Mouse (Mus musculus) layer of hippocampus, adult 2 months (tissue): ENCODE data around the gene Pnldc1. TPM values are rescaled to one million over a fixed set of nuclear protein-coding genes. Genes with fewer than 3 reads are reported as not detected.
"Not testable (repeated sequence)": the region's sequence is repeated elsewhere in the genome, so short reads cannot be mapped to it uniquely, and the experiment has no call there.

Experiments
- DNase-seq, 2 experiments: peaks; one replicate each; pipeline ENCODE4 v3.0.0; 2022; ENCODE audit warnings: low spot score in 2 of 2
- H3K27ac ChIP-seq: fragments of 200-600 bp; 2 replicates; pipeline ENCODE4 v1.8.1; 2022
- H3K4me3 ChIP-seq: fragments of 200-600 bp; 2 replicates; pipeline ENCODE4 v1.8.1; 2022; ENCODE audit warnings: mild to moderate bottlenecking
- CTCF ChIP-seq: fragments of 200-600 bp; conservative IDR thresholded peaks from 2 replicates; pipeline ENCODE4 v1.8.1; 2022; ENCODE audit warnings: antibody characterized with exemption, mild to moderate bottlenecking, moderate library complexity
- long read RNA-seq, 2 experiments: library from polyadenylated mRNA; stranded (forward); transcript quantifications; one replicate each; pipeline ENCODE4 v2.0.0; 2021; ENCODE audit warnings: borderline mapping rate in 2 of 2
- total RNA-seq, 2 experiments: library from RNA; stranded (reverse); gene quantifications; 2 replicates each; pipeline ENCODE4 v1.2.3; 2021

The Pnldc1 gene
- total RNA-seq = 1 to 10 TPM; 3.9 to 6.2 TPM
- long read RNA-seq, experiment 1, partial matches to known transcripts = 0 of 2 reads
- long read RNA-seq, experiment 1, other reads (novel, unspliced or antisense) = 2 of 2 reads
- long read RNA-seq, experiment 2, partial matches to known transcripts = 1 of 1 reads
- long read RNA-seq, experiment 2, other reads (novel, unspliced or antisense) = 0 of 1 reads

DNA sequence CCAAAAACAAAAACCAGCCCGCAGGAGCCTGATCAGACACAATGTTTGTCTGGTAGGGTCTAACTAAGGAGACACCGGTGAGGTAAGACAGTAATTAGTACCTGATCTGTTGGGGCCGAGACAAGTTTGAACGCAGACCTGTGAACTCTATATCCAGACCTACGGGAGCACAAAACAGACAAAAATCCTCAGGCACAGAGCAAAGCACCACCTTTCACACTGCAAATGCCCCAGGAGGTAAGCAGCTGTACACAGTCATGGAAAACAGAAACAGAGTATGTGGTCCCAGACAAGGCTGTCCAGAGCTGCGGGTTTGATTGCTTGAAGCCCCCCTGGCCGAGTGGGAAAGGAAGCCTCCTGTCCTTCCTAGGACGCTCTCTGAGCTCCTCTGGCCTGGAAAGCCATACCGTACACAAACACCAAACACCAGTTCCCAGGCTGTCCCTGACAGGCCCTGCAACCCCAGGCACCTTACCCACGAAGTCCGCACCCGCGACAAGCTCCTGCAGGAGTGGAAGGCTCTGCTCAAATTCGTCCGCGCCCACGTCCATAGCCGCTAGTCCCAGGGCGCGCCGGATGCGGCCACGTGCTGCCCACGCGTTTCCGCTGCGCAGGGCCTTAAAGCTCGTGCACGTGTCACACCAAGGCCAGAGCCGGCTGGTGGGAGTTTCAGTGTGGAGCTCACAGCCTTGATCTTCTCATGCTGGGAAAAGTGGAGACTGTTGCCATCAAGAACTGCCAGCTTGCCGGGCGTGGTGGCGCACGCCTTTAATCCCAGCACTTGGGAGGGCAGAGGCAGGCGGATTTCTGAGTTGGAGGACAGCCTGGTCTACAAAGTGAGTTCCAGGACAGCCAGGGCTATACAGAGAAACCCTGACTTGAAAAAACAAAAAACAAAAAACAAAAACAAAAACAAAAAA is at the start of gene Pnldc1:
TSS of gene Pnldc1 (minus strand) at position 870 of the 920 bp plus-strand sequence.
- no peak within 1 kb of the TSS for H3K27ac ChIP-seq
- DNase-seq = no peak
- TF ChIP-seq CTCF = no peak
- no peak within 1 kb of the TSS for H3K4me3 ChIP-seq

DNA sequence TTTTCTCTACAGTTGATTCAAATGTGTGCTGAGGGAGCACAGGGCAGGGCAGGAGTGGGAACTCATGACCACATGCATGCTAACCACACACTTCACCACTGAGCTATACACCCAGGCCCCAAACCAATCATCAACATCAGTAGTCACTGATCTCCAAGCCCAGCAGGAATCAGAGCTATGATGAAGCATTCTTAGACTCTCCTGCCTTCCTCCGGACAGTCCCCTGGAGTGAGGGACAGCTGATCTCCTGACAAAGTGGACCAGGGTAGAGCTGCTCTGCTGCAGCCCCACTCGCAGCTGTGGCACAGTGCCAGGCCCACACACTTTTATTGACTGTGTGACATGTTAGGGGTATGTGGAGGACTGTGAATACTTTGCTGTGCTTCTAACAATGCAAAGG is 49.3 kb upstream of the Pnldc1 start:
- H3K27ac ChIP-seq, DNase-seq, H3K4me3 ChIP-seq: not testable (repeated sequence)

DNA sequence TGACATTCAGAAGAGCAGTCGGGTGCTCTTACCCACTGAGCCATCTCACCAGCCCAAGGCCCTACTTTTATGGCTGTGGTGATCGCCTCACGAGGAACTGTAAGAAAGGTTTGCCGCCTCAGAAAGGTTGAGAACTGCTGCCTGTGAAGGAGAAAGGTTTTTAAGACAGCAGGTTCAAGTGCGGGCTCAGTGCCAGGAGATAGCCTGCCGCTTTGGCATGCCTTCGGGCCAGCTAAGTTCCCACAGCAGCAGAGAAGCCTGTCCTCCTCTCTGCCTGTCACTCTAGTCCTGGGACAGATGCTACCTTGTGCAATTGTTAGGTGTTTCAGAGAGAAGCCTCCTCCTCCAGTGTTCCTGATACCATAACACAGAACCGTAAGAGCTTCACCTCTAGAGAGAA is 46.6 kb upstream of the Pnldc1 start:
- no peak overlapping the region for H3K27ac ChIP-seq
- no peak for TF ChIP-seq CTCF
- no peak for DNase-seq
- no peak overlapping the region for H3K4me3 ChIP-seq

DNA sequence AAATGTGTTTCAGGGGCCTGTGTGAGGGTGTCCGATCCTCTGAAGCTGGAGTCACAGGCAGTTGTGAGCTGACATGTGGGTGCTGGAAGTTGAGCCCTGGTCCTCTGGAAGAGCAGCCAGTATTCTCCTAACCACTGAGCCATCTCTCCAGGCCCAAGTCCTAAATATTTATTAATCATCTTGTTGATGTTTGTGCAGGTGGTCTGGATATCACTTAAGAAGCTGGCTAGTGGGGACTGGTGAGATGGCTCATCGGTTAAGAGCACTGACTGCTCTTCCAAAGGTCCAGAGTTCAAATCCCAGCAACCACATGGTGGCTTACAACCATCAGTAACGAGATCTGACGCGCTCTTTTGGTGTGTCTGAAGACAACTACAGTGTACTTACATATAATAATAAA is 39.6 kb upstream of the Pnldc1 start:
- Histone ChIP-seq H3K27ac (no peak overlapping the region), H3K4me3 (no peak overlapping the region)
- no peak for DNase-seq
- no peak for TF ChIP-seq CTCF

DNA sequence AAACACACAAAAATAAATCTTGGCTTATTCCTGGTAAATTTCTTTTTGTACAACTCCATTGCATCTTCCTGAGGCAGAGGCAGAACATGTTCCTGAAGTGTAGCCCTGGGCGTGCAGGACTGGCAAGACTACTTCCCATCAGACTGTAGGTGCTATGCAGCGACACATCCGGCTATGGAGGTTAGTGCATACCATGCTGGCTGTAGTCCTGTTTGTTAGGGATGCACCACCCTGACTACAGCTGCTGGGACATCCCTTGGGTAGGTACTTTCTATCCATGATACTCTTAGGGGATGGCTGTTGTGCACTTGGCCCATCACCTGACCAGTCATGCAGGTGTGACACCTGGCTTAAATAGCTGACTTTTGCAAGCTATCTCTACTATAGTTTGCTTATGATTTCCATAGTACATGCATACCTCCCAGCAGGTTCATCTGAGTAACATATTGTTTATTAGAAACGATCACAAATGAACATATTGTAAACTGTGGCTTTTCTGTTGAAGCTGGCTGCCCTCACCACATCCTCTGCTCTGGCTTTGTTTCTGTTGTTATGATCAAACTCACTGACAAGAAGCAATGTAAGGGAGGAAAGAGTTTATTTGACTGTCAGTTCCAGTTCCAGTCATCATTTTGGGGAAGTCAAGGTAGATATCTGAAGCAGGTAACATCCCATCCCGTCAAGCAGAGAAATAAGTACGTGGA is 32.6 kb upstream of the Pnldc1 start:
- Histone ChIP-seq H3K27ac (no peak overlapping the region), H3K4me3 (no peak overlapping the region)
- DNase-seq = no peak
- TF ChIP-seq CTCF = no peak

DNA sequence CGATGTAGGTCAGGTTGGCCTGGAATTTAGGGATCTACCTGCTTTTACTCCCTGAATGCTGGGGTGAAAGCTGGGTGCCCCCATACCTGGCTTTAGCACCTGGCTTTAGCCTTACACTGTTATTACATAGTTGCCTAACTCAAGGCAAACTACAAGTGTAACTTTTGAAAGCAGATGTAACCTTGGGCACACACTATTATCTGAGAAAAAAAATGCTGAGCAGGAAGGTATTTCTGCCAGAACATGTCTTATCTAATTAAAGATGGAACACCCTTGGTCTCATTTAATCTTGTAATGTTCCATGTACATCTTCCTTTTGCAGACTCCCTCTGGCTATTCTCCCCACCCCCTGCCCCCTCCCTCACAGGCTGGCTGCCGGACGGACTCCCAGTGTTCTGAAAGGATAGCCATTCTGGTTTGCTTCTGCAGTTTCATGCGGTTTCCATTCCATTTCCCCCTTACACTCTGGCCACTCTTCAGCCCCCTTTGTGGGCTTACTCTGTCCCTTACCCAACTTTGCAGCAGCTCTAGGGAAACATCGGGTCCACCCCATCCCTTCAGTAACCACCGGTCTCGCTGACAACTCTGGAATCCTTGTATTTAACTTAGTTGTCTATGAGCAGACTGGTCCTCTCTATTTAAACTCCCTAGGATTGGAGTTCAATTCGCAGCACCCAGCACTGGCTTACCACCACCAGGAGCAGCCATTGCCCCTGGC is 31.7 kb upstream of the Pnldc1 start:
- TF ChIP-seq CTCF = no peak
- Histone ChIP-seq H3K4me3 (no peak overlapping the region), H3K27ac (no peak overlapping the region)
- no peak for DNase-seq

DNA sequence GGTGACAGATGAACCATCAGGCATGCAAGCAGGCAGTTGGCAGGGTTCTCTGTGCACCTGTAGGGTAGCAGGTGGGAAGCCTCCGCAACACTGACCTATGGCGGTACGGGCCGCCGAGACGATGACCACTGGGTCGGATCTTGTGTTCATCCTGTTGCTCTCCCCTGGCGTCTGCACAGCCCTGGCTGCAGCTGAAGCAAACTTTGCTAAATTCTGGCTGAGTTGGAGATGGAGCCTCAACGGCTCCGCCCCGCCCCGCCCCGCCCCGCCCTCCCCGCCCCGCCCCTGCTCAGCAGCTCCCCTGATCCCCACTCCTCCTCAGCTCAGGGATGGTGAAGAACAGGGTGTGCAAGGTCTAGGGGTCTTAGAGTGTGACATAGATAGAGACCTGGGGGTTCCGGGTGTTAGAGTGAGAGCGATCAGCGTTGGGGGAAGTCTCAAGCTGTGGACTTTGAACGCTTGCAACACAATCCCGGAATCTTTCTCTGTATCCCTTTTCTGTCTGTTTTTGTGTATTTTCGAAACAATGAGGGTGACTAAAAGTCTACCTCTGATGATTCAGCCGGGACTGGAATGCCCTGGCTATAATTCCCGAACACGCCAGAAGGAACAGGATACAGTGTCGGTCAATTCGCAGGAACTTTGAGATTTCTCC is 30.2 kb upstream of the Pnldc1 start, which contains the start of gene Acat3:
TSS of gene Acat3 (minus strand) at position 450 of the 655 bp plus-strand sequence.
- TF ChIP-seq CTCF = no peak
- no peak for DNase-seq
- Histone ChIP-seq H3K27ac (peak within 1 kb of the TSS; percentile 56; the same call in 1 of the 2 replicates), H3K4me3 (peak within 1 kb of the TSS; percentile 38)

DNA sequence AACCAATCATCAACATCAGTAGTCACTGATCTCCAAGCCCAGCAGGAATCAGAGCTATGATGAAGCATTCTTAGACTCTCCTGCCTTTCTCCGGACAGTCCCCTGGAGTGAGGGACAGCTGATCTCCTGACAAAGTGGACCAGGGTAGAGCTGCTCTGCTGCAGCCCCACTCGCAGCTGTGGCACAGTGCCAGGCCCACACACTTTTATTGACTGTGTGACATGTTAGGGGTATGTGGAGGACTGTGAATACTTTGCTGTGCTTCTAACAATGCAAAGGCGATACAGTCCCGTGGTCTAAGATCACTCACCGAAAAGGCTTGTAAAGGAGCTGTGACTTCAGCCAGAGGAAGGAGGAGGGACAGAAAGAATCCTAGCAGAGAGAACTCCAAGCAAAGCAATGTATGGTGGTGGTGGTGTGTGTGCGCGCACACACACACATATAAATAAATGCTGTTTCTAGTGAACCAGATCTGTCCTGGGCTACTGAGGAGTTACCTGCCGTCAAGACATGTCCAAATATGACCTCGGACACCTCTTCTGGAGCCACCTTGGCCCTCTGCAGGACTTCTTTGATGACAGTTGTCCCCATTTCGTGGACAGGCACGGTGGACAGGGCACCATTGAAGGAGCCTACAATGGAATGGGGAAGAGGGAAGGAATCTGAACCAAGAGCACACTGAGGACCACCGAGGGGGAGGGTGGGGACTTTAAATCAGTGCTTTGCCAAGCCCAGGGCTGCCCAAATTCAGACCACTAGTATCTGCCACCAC is 29.5 kb upstream of the Pnldc1 start:
- not testable (repeated sequence) for DNase-seq
- Histone ChIP-seq H3K27ac (peak overlapping the region; percentile 56; the same call in 1 of the 2 replicates), H3K4me3 (peak overlapping the region; percentile 38)

DNA sequence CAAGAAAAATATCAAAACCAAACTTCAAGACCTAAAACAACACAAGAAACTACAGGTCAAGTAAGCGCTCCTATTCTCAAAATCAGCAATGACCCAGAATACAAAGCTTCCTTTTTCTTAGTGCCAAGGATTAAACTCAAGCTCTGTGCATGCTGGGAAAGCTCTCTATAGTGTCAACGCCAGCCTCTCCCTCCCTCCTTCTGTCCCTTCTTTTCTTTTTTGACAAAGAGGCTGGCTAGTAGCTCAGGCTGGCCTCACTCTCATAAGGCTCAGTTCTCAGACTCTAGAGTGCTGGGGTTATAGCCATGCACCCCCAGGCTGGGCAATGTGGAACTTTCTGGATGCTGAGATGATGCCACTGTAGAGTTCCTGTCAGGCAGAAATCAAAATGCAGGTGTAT is 28.0 kb upstream of the Pnldc1 start:
- TF ChIP-seq CTCF = no peak
- no peak for DNase-seq
- H3K4me3 ChIP-seq = no peak overlapping the region
- H3K27ac ChIP-seq = no peak overlapping the region

DNA sequence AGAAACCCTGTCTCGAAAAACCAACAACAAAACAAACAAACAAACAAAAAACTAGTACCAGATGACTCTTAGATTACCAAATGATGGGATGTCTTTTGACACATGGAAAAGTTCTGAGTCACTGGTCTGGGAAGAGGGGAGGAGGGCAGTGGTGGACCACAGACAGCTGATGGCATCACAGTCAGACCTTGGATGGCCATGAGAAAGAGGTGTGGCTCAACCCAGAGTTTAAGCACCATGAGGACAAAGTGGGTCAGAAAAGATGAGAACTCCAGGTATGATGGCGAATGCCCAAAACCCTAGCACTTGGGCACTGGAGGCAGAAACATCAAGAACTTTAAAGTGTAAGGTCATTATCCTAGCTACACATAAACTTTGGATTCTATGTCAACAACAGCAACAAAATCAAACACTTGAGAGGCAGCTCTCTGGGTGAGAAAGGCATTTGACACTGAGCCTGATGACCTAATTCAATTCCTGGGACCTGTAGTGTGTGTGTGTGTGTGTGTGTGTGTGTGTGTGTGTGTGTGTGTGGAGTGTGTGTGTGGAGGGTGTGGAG is 27.5 kb upstream of the Pnldc1 start:
- TF ChIP-seq CTCF = no peak
- H3K27ac ChIP-seq = 0 out of 2 replicates have a peak overlapping the region, but pooled peaks have one; percentile 36
- DNase-seq = no peak
- no peak overlapping the region for H3K4me3 ChIP-seq

DNA sequence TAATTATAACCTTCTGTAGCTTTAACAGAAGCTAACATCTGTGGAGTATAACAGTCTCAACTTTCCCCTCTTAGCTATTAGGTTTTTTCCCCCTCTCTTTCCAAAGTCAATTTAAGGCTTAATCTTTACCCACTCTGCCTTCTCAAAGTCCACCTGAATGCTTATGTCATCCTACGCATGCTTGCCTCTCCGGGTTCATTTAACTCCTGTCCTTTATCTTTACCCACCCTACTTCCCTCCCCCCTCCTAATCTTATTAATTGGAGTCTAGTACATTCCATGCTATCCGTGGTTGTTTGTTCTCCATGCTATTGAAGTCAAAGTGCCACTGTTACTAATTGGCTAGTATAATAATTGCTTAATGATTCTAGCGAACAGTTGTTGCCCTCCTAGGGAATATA is 25.7 kb upstream of the Pnldc1 start:
- Histone ChIP-seq H3K27ac (no peak overlapping the region), H3K4me3 (no peak overlapping the region)
- no peak for DNase-seq
- TF ChIP-seq CTCF = no peak

DNA sequence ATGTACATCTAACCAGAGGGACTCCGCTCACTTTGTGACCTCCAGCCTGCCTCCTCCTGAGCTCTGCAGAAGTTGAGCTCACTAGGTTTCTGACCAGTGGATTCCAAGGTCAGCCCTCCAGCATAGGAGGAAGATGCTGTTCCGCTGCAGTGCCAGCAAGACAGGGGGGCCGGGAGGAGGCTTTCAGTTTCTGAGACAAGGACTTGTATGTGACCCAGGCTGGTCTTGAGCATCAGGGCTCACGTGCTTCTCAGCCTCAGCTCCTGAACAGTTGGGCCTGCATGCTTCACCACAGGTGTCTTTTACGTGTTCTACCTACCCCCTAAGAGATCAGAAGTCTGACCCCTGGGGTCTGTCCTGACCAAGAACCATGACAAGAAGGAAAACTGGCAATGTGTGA is 21.5 kb upstream of the Pnldc1 start:
- not testable (repeated sequence) for H3K4me3 ChIP-seq, H3K27ac ChIP-seq, DNase-seq
